Mouse (Mus musculus) midbrain, embryonic 14.5 days (tissue): ENCODE data around the gene Dscaml1. TPM values are rescaled to one million over a fixed set of nuclear protein-coding genes. Genes with fewer than 3 reads are reported as not detected.
A peak's percentile ranks its signal among the peaks of the same experiment; 100 is the strongest.

ENCODE experiments used
- ATAC-seq: fragments of 200-750 bp; cut with Nextera tagmentation; 2 replicates; pipeline ENCODE4 v1.8.0; 2017; ENCODE audit warnings: moderate number of reproducible peaks, moderate library complexity; ENCODE audit not compliant: low FRiP score, low TSS enrichment
- DNase-seq: peaks from one replicate; pipeline ENCODE4 v3.0.0-alpha.2; 2015
- H3K27ac ChIP-seq: fragments of 300-500 bp; sonication (generic); replicated peaks from 2 replicates; pipeline ENCODE4 v1.5.1; 2014; ENCODE audit warnings: mild to moderate bottlenecking, low read depth, low read length, moderate library complexity
- H3K27me3 ChIP-seq: fragments of 300-500 bp; sonication (generic); 2 replicates; pipeline ENCODE4 v1.6.1; 2014; ENCODE audit warnings: low read length, control low read depth, mixed read lengths; ENCODE audit not compliant: control insufficient read depth, insufficient read depth
- H3K36me3 ChIP-seq: fragments of 300-500 bp; sonication (generic); 2 replicates; pipeline ENCODE4 v1.6.1; 2014; ENCODE audit warnings: low read length, control low read depth; ENCODE audit not compliant: control insufficient read depth, insufficient read depth
- H3K4me1 ChIP-seq: fragments of 300-500 bp; sonication (generic); 2 replicates; pipeline ENCODE4 v1.6.1; 2014; ENCODE audit warnings: mild to moderate bottlenecking, antibody characterized with exemption, low read length, control low read depth; ENCODE audit not compliant: control insufficient read depth, insufficient read depth
- H3K4me2 ChIP-seq: fragments of 300-500 bp; sonication (generic); 2 replicates; pipeline ENCODE4 v1.6.1; 2014; ENCODE audit warnings: mild to moderate bottlenecking, low read length, moderate library complexity
- H3K4me3 ChIP-seq: fragments of 300-500 bp; sonication (generic); replicated peaks from 2 replicates; pipeline ENCODE4 v1.5.1; 2014; ENCODE audit warnings: low read depth, low read length
- H3K9ac ChIP-seq: fragments of 300-500 bp; sonication (generic); replicated peaks from 2 replicates; pipeline ENCODE4 v1.6.1; 2014; ENCODE audit warnings: mild to moderate bottlenecking, low read length, moderate library complexity
- H3K9me3 ChIP-seq: fragments of 300-500 bp; sonication (generic); 2 replicates; pipeline ENCODE4 v1.6.1; 2016; ENCODE audit warnings: low read length, control low read depth, mixed read lengths; ENCODE audit not compliant: control insufficient read depth
- WGBS: fragments of 180-500 bp; shearing (Covaris S2); extraction: QIAGEN DNeasy Blood & Tissue Kit; methylation state at CpG from one replicate; pipeline ENCODE4 v1.1.7; 2014; 5-methylcytosine and 5-hydroxymethylcytosine counted together
- polyA plus RNA-seq: library from polyadenylated mRNA; unstranded; fragments of >200 nt; fragmentation: Nextera tagmentation; extraction: Ambion mirVana; gene quantifications from 2 replicates; pipeline ENCODE4 v1.2.1, GENCODE M21; 2014

Dscaml1 gene
- polyA plus RNA-seq, 1 experiment from 2014 or later: 14.8 TPM

GRCm38 (mm10) chr9:45519841-45520240 lies 93.4 kb downstream of the Dscaml1 start:
- WGBS: 86% methylated on average over 6 of the region's 6 CpGs
- Histone ChIP-seq H3K27me3 (no peaks in the 10 kb centered on the region), H3K4me1 (no peaks in the 10 kb centered on the region), H3K36me3 (no peaks in the 10 kb centered on the region), H3K4me2 (no peak overlapping the region), H3K27ac (no peak overlapping the region), H3K9ac (no peak overlapping the region), H3K9me3 (no peaks in the 10 kb centered on the region), H3K4me3 (no peak overlapping the region)
- DNase-seq: no peak
- ATAC-seq: no peak

- no peaks in the 10 kb centered on the region for H3K27me3 ChIP-seq
- ATAC-seq (no peak), DNase-seq (no peak)
- no peak overlapping the region for H3K9ac ChIP-seq
- H3K9me3 ChIP-seq: no peaks in the 10 kb centered on the region
- WGBS: 82% methylated on average over 3 of the region's 3 CpGs
- H3K4me3 ChIP-seq: no peak overlapping the region
- no peaks in the 10 kb centered on the region for H3K36me3 ChIP-seq
- H3K4me1 ChIP-seq: no peaks in the 10 kb centered on the region
- no peak overlapping the region for H3K27ac ChIP-seq
- no peak overlapping the region for H3K4me2 ChIP-seq
These were observed 96.4 kb downstream of the Dscaml1 start for GRCm38 (mm10) chr9:45522866-45523265.

GRCm38 (mm10) chr9:45524505-45524904 lies 98.1 kb downstream of the Dscaml1 start:
- H3K4me2 ChIP-seq: no peak overlapping the region
- DNase-seq: no peak
- H3K4me1 ChIP-seq: peaks cover 3% of the 10 kb centered on the region; the same call in 1 of the 2 replicates
- no peaks in the 10 kb centered on the region for H3K9me3 ChIP-seq
- H3K27me3 ChIP-seq: no peaks in the 10 kb centered on the region
- H3K36me3 ChIP-seq: no peaks in the 10 kb centered on the region
- no peak overlapping the region for H3K27ac ChIP-seq
- no peak overlapping the region for H3K4me3 ChIP-seq
- ATAC-seq: no peak
- H3K9ac ChIP-seq: no peak overlapping the region
- 88% methylated on average over 8 of the region's 8 CpGs for WGBS

GRCm38 (mm10) chr9:45533253-45533652 lies 106.8 kb downstream of the Dscaml1 start:
- no peak for ATAC-seq
- 83% methylated on average over 2 of the region's 2 CpGs for WGBS

GRCm38 (mm10) chr9:45534472-45534988 lies 108.1 kb downstream of the Dscaml1 start:
- Histone ChIP-seq H3K27me3 (no peaks in the 10 kb centered on the region), H3K9ac (no peak overlapping the region), H3K4me2 (no peak overlapping the region), H3K4me1 (peaks cover 28% of the 10 kb centered on the region), H3K9me3 (no peaks in the 10 kb centered on the region), H3K36me3 (no peaks in the 10 kb centered on the region), H3K27ac (no peak overlapping the region; the same call in 1 of the 2 replicates), H3K4me3 (no peak overlapping the region)
- DNase-seq: no peak
- WGBS: 65% methylated on average over 8 of the region's 8 CpGs
- no peak for ATAC-seq

More at GRCm38 (mm10) chr9:45533253-45533652, 106.8 kb downstream of the Dscaml1 start:
- Histone ChIP-seq H3K9ac (no peak overlapping the region), H3K36me3 (no peaks in the 10 kb centered on the region), H3K4me1 (peaks cover 32% of the 10 kb centered on the region), H3K27me3 (no peaks in the 10 kb centered on the region), H3K9me3 (no peaks in the 10 kb centered on the region), H3K27ac (no peak overlapping the region), H3K4me3 (no peak overlapping the region), H3K4me2 (no peak overlapping the region)
- no peak for DNase-seq

GRCm38 (mm10) chr9:45537649-45538048 lies 111.2 kb downstream of the Dscaml1 start:
- DNase-seq (no peak), ATAC-seq (no peak)
- Histone ChIP-seq H3K9ac (no peak overlapping the region), H3K36me3 (no peaks in the 10 kb centered on the region), H3K4me3 (no peak overlapping the region), H3K4me2 (no peak overlapping the region), H3K27ac (no peak overlapping the region), H3K9me3 (no peaks in the 10 kb centered on the region), H3K4me1 (peaks cover 19% of the 10 kb centered on the region), H3K27me3 (no peaks in the 10 kb centered on the region)
- 69% methylated on average over 7 of the region's 7 CpGs for WGBS

- Histone ChIP-seq H3K27ac (0 out of 2 replicates have a peak overlapping the region, but pooled peaks have one; percentile 43), H3K36me3 (no peaks in the 10 kb centered on the region), H3K4me2 (no peak overlapping the region), H3K27me3 (no peaks in the 10 kb centered on the region), H3K4me3 (no peak overlapping the region), H3K9ac (no peak overlapping the region), H3K4me1 (peaks cover 19% of the 10 kb centered on the region), H3K9me3 (no peaks in the 10 kb centered on the region)
- ATAC-seq: no peak
- WGBS: 88% methylated on average over 14 of the region's 14 CpGs
- DNase-seq: no peak
These were observed 113.0 kb downstream of the Dscaml1 start for GRCm38 (mm10) chr9:45539265-45540044.

- WGBS: 21% methylated on average over 13 of the region's 13 CpGs
- Histone ChIP-seq H3K27me3 (no peaks in the 10 kb centered on the region), H3K4me2 (no peak overlapping the region), H3K4me1 (peaks cover 42% of the 10 kb centered on the region), H3K9me3 (no peaks in the 10 kb centered on the region), H3K27ac (peak overlapping the region; percentile 62), H3K4me3 (no peak overlapping the region), H3K36me3 (no peaks in the 10 kb centered on the region), H3K9ac (no peak overlapping the region)
- peak; percentile 84 for DNase-seq
- ATAC-seq: peak; percentile 53; the same call in 1 of the 2 replicates
These were observed 119.7 kb downstream of the Dscaml1 start for GRCm38 (mm10) chr9:45546024-45546638.
